Mouse (Mus musculus): ENCODE data around the gene Cdc42bpa.

Gene Cdc42bpa

DNA sequence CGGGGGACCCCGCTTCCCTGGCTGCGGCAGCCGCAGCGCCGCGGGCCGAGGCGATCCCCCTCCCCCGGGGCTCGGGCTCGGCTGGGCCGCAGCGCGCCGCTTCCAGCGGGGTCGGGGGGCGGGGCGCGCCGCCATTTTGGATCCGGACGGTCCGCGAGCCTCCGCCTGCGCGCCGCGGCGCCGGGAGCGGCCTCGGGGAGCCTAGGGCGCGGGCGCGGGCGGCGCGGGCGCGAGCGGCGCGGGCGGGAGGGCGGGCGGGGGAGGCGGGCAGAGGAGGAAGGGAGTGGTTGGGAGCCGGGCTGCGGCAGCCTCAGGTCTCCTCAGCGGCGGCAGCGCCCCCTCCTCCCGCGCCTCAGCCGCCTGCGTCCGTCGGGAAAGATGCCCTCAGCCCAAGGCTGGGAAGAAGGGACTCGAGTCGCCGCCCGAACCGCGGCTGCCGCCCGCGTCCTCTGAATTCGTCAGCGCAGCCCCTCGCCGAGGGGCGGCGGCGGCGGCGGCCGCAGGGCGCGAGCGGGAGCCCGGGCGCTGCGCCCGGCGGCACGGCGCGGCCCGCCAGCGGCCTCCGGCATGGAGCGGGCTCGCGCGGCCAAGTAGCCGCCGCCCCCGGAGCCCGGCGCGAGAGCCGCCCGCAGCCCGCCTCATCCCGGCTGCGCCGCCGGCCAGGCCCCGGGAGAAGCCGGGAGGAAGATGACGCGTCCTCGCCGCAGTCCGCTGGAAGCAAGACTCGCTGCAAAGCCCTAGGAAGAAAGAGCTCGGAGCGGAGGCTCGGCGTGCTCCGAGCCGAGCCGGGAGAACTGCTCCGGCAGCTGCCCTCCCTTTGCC lies at the start of gene Cdc42bpa:
Gene Cdc42bpa, plus strand, starts transcription at position 752 of the 822 bp plus-strand sequence.
- DNase-seq (ENCODE audit: low spot score): peak; percentile 67

GRCm38 (mm10) chr1:179913471-179913870 lies 46.8 kb upstream of the Cdc42bpa start:
- no peak for DNase-seq (ENCODE audit: low spot score)

DNA sequence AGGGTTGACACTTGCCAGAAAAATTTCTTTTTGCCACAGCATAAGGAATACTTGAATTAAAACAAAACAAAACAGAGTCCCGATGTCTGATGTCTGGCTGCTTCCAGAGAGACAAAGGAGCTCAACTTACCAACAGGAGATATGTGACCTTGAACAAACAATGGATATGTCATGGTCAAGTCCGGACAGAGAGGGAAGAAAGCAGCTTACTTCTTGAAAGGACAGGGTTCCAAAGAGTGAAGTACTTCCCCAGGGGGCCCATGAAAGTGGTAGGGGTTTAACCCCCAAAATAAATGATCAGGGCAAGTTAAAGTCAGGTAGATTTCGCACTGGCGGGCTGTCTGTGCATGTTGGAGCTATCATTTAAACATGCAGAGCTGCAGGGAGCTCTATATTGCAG lies 43.2 kb upstream of the Cdc42bpa start:
- DNase-seq (ENCODE audit: low spot score): no peak

- DNase-seq (ENCODE audit: low spot score): no peak
Measured at GRCm38 (mm10) chr1:179917481-179917880, 42.8 kb upstream of the Cdc42bpa start.

- no peak for DNase-seq (ENCODE audit: low spot score)
Measured at GRCm38 (mm10) chr1:179919656-179920436, 40.4 kb upstream of the Cdc42bpa start.

DNA sequence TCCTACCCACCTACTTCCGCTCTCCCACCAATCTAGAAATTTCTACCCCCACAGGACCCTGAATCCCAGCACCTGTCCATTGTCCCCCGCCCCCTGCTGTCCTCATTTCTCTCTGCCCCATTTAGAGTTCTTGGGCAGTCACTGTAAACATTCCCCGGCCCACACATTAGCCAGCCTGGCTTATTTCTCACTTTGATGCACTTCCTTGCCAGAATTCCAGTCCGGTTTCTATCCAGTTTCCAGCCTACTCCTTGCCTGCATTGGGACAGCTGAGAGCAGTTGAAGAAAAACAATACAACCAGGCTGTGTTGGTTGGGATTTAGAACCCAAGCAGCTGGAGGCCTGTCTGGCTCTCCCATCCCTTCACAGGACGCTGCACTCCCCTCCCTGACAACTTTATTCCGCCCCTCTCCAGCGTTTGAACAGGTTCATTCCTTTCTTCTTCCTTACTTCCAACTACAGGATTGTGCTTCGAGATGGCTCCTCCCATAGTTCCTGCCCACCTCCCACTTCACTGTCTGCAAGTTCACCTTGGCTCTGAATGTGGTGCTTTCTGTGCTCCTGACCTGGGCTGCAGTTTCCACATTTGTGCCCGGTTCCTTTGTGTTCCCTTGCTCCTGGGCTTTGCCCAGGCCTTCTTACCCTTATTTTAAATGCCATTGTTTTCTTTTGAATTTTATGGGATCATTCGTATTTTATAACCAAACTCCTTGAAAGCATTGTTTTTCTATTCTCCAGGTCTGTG lies 36.4 kb upstream of the Cdc42bpa start:
- no peak for DNase-seq (ENCODE audit: low spot score)

- no peak for DNase-seq (ENCODE audit: low spot score)
Measured at GRCm38 (mm10) chr1:179926240-179926639, 34.0 kb upstream of the Cdc42bpa start.

- DNase-seq (ENCODE audit: low spot score): no peak
Measured at GRCm38 (mm10) chr1:179927102-179927501, 33.2 kb upstream of the Cdc42bpa start.

DNA sequence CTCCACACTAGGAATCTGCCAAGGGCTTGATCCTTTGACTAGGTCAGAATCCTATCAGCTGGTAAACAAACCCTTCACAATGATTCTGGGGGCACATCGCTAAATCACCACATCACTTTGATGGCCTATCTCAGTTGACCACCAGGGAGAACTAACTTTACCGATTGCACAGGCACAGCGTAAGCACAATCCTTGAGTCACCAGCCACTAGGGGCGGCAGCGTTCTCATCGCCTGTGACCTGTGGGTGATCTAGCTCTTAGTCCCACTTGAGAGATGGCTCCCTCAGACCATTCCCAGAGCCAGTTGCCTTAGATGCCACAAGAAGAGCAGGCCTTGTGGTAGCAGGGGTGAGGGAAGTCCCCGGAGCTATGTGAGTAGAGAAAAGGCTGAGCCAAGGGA lies 31.4 kb upstream of the Cdc42bpa start:
- DNase-seq (ENCODE audit: low spot score): no peak

- DNase-seq (ENCODE audit: low spot score): no peak
Measured at GRCm38 (mm10) chr1:179931247-179931646, 29.0 kb upstream of the Cdc42bpa start.

DNA sequence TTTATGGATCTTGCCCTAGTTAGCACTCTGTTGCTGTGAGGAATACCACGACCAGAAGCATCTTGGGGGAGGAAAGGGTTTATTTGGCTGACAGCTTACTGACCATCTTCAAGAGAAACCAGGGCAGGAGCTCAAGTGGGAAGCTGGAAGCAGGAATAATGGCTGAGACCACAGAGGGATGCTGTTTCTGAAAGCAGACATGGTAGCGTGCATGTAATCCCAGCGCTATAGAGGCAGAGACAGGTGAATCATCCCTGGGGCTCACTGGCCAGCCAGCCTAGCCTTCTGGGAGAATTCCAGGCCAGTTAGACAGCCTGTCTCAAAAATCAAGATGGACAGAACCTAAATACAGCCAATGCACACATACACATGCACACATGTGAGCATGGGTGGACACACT lies 26.2 kb upstream of the Cdc42bpa start:
- DNase-seq (ENCODE audit: low spot score): no peak

GRCm38 (mm10) chr1:179940071-179940786 lies 20.0 kb upstream of the Cdc42bpa start:
- no peak for DNase-seq (ENCODE audit: low spot score)

DNA sequence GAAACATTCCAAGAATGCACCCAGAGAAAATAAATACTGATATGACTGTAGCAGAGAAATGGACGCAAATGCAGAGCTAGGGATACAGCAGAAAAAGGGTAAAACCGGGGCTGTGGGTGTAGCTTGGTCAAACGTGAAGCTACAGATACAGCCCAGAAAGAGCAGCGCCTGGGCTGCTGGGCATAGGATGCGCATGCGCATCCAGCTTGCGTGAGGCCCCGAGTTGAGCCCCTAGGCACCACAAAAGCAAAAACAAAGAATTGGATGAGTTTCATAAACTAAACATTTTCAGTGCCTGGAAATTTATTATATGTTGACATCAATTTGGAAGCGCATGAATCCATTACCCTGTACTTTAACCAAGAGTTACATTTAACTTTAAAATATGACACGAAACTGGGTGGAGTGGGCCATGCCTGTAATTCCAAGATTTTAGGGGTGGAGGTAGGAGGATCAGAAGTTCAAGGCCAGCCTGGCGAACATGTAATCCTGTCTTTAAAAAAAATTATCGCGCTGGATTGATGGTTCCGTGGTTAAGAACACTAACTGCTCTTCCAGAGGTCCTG lies 19.4 kb upstream of the Cdc42bpa start:
- DNase-seq (ENCODE audit: low spot score): no peak

GRCm38 (mm10) chr1:179945017-179945416 lies 15.3 kb upstream of the Cdc42bpa start:
- DNase-seq (ENCODE audit: low spot score): no peak

DNA sequence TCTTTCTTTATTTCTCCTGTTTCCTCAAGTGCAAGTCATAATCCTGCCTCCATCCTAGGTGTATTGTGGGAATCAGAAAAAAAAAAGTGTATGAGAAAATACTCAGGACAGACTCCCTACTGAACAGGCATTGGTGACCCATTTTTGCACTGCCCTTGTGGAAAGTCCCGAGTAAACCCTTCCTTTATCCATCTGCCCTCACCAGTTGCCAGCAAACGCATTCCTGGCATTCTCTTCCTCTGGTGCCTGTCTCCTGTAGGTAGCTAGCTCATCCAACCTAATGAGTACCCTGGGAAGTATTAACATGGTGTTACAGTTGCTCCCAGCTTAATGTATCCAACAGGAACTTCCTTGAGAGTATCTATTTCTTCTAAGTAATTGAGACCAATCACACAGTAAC lies 13.7 kb upstream of the Cdc42bpa start:
- no peak for DNase-seq (ENCODE audit: low spot score)

DNA sequence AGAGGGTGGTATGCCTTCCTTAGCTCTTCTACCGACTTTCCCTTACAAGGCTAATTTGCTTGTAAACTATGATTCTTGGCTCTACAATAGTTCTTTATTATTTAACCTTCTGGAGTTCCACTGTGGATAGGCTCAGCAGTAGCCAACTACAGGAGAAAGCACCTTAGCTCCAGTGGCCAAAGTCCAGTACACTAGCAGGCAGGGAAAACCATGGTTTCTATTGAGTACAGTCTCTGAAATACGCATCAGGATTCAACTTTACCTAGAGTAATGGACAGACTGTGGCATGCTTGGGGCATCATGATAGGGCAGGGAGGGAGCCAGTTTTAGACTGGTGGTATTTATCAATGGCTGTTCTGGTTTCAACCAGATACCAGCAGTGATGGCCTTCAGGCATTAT lies 12.6 kb upstream of the Cdc42bpa start:
- DNase-seq (ENCODE audit: low spot score): no peak

DNA sequence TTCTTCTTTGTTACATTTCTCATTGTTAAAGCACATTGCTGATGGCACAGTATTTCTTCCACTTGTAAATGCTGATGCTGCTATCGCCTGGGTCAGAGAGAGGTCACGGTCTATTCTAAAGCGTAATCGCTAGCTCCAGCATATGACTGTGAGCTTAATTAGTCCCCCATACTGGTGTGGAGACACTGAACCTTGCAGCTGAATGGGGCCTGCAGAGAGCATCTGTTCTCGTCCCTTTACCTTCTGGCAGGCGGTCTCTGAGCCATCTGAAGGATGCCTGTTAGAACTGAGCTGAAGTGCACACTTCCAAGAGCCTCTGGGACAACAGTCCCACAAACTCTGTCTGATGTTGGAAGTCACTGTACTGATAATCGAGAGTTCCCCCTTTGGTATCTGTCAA lies 8.7 kb upstream of the Cdc42bpa start:
- DNase-seq (ENCODE audit: low spot score): no peak

- DNase-seq (ENCODE audit: low spot score): no peak
Measured at GRCm38 (mm10) chr1:179953251-179953650, 7.0 kb upstream of the Cdc42bpa start.

- no peak for DNase-seq (ENCODE audit: low spot score)
Measured at GRCm38 (mm10) chr1:179957431-179957830, 2.8 kb upstream of the Cdc42bpa start.

DNA sequence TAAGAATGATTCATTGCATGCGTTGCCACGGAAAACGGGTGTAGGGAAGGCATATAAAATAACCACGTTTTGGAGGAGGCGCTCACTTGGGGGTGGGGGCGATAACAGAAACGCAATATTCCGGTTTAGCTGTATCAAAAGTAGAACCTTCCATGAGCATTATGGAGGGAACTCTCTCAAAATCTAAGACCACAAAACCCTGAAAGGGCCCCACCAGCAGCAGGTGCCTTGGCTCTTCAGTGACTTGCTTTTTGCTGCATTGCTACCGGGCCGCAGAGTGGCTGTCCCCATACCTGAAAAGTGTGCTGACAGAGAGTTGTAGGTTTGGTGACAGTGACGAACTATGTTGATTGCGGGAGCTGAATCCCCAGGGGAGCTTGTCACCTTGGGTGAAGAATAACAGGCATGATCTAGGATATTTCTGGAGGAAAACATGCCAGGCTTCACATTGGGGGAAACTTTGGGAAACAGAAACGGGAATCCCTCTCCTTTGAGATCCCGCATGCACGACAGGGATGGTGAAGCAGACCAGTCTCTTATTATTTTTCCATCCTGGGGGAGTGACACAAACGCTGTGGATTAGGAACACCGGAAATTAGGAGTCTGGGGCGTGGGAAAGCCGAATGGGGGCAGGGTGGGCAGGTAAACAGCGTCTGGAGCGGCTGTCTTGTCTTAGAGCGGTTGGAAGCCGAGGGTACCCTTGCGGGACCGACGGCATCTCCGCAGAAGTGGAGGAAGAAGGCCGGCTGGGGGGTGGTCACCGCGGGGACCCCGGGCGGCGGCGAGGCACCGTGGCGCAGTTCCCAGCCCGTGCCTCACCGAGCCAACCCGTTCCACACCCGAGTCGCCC lies 1.2 kb upstream of the Cdc42bpa start:
- DNase-seq (ENCODE audit: low spot score): peak; percentile 25

GRCm38 (mm10) chr1:179960543-179960876 lies 238 bp downstream of the Cdc42bpa start:
- no peak for DNase-seq (ENCODE audit: low spot score)

Measured in c-Kit-positive CD71-positive TER-119-positive erythroid progenitor cells, embryonic 14.5 days (primary cell).